Mouse (Mus musculus): ENCODE results near the gene Hcn2.

- no peak for TF ChIP-seq POLR2A (IDR thresholded peaks at IDR 0.05; ENCODE audit: borderline replicate concordance, insufficient read depth, low read length)
- no peak for TF ChIP-seq CTCF (IDR thresholded peaks at IDR 0.05; ENCODE audit: borderline replicate concordance, insufficient read depth, low read depth, low read length)
Observed at GRCm38 (mm10) chr10:79745411-79745810, 29.0 kb downstream of the Hcn2 start.
